ENCODE assay signal across 22 mouse cellular contexts in genomic region chr8:100015638-100016037, GRCm38 (mm10).
"Had no signal": no experiment of that assay in that cellular context is flagged by ENCODE, and none has a peak within 500 bp of the region (broad histone marks: within the 10 kb centered on the region; RNA-seq: fewer than 3 reads in every experiment).

No protein-coding gene starts in this region.

- DNase-seq: heart, postnatal 10 days; heart, postnatal 14 days; heart, postnatal 36 days; heart, postnatal 4 days; kidney, adult 11 months; kidney, adult 18-20 months; kidney, adult 2 months; kidney, adult 8-10 months; kidney, adult 9 months; kidney, postnatal 10 days; kidney, postnatal 14 days; kidney, postnatal 25 days; kidney, postnatal 36 days; kidney, postnatal 4 days; layer of hippocampus, adult 9-11 months; layer of hippocampus, postnatal 36 days had no signal

- ATAC-seq: hindbrain, embryonic 16.5 days; hindbrain, postnatal 0 days; inflammation-experienced regulatory T-cells, adult 6 months; intestine, embryonic 15.5 days; intestine, embryonic 16.5 days; intestine, postnatal 0 days had no signal
